Mouse (Mus musculus) embryonic fibroblast, embryonic 13.5 days (primary cell): ENCODE measurements around the gene Cdc42bpg.

ENCODE experiments used
- CTCF ChIP-seq: IDR thresholded peaks from 2 replicates; pipeline ENCODE4 v1.5.1; 2011; ENCODE audit warnings: mild to moderate bottlenecking, control low read depth, low read length, moderate library complexity, borderline replicate concordance; ENCODE audit not compliant: insufficient read depth
- POLR2A ChIP-seq: IDR thresholded peaks from 2 replicates; pipeline ENCODE4 v1.6.1; 2011; ENCODE audit warnings: low read depth, mild to moderate bottlenecking, control low read depth, low read length, moderate library complexity

DNA sequence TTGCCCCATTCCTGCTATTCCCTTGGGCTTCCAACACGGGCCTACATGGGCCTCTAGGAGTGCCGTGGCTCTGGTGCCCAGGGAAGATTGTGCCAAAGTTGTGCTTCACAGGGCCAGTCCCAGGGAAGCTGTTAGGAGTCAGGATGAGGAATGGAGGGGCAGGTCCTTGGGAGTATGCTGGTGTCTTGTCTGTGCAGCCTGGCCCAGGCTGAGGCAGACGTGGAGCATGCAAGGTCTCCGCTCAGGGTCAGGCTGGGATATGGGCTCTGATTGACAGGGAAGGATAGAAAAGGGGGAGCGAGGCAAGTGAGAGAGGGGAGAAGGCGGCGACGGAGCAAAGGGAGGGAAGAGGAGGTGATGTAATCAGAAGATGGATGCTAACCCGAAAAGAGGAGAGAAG, 18.5 kb downstream of the Cdc42bpg start:
- TF ChIP-seq CTCF, result no peak
- TF ChIP-seq POLR2A, result no peak
